Mouse (Mus musculus) kidney, adult 18-20 months (tissue): ENCODE measurements around the gene Med27.

Experiments used
- DNase-seq: peaks from one replicate; pipeline ENCODE4 v3.0.0; 2021

The Med27 gene

GRCm38 (mm10) chr2:29574187-29574586 is 227.6 kb downstream of the Med27 start:
- DNase-seq: no peak
